Mouse (Mus musculus) CH12.LX (cell line): ENCODE data around the gene Fzd2. TPM values are rescaled to one million over a fixed set of nuclear protein-coding genes. Genes with fewer than 3 reads are reported as not detected.

Experiments used
- DNase-seq: peaks from one replicate; pipeline ENCODE4 v3.0.0-alpha.2; 2013; ENCODE audit errors: extremely low read depth
- H3K27ac ChIP-seq: 2 replicates; pipeline ENCODE4 v1.5.1; 2012; ENCODE audit warnings: low read depth, mild to moderate bottlenecking, control low read depth, moderate library complexity; ENCODE audit not compliant: insufficient read depth
- H3K27me3 ChIP-seq: replicated peaks from 2 replicates; pipeline ENCODE3; 2012; ENCODE audit warnings: inconsistent platforms
- H3K36me3 ChIP-seq, 2 experiments: replicated peaks in 1 of 2; 2 replicates each; pipeline versions ENCODE3 to v1.6.1; 2012; ENCODE audit warnings: inconsistent platforms in 1 of 2, low read length in 1 of 2, mild to moderate bottlenecking in 1 of 2, mixed read lengths in 1 of 2, moderate library complexity in 1 of 2; ENCODE audit not compliant: control insufficient read depth in 1 of 2, insufficient read depth in 1 of 2
- H3K4me1 ChIP-seq, 2 experiments: 2 replicates each; pipeline ENCODE4 v1.6.1; 2012; ENCODE audit warnings: inconsistent platforms in 1 of 2, moderate library complexity in 1 of 2; ENCODE audit not compliant: insufficient read depth in 2 of 2, control insufficient read depth in 1 of 2
- H3K4me2 ChIP-seq: 2 replicates; pipeline ENCODE4 v1.6.1; 2012; ENCODE audit warnings: low read depth, mild to moderate bottlenecking, control low read depth; ENCODE audit not compliant: poor library complexity, insufficient read depth, severe bottlenecking
- H3K4me3 ChIP-seq, 3 experiments: fragments of 150-350 bp in 1 of 3; sonication (generic) in 1 of 3; replicated peaks in 1 of 3; 2 replicates each; pipeline versions ENCODE3 to v1.5.1; 2011 to 2012; ENCODE audit warnings: low read depth in 2 of 3, low read length in 2 of 3, mild to moderate bottlenecking in 2 of 3, moderate library complexity in 2 of 3, control low read depth in 1 of 3, improper control_type of control experiment in 1 of 3, inconsistent platforms in 1 of 3, mixed read lengths in 1 of 3; ENCODE audit not compliant: poor library complexity in 1 of 3
- H3K79me2 ChIP-seq: replicated peaks from 2 replicates; pipeline ENCODE4 v1.6.1; 2012; ENCODE audit warnings: mild to moderate bottlenecking, moderate library complexity; ENCODE audit not compliant: control insufficient read depth, poor library complexity, insufficient read depth, severe bottlenecking; ENCODE audit errors: extremely low read depth
- H3K9ac ChIP-seq: 2 replicates; pipeline ENCODE4 v1.6.1; 2012; ENCODE audit warnings: low read depth, mild to moderate bottlenecking, control low read depth, moderate library complexity; ENCODE audit not compliant: insufficient read depth
- H3K9me3 ChIP-seq: replicated peaks from 2 replicates; pipeline ENCODE3; 2012; ENCODE audit warnings: low read length, inconsistent platforms, mixed read lengths
- BHLHE40 ChIP-seq: IDR thresholded peaks from 2 replicates; pipeline ENCODE4 v1.6.1; 2011; ENCODE audit warnings: mild to moderate bottlenecking, low read depth, low read length, improper control_type of control experiment
- CHD1 ChIP-seq: IDR thresholded peaks from 2 replicates; pipeline ENCODE4 v1.6.1; 2012; ENCODE audit warnings: low read depth, low read length, improper control_type of control experiment, inconsistent platforms
- ELF1 ChIP-seq: IDR thresholded peaks from 2 replicates; pipeline ENCODE4 v1.6.1; 2014; ENCODE audit warnings: low read depth, mild to moderate bottlenecking, inconsistent platforms, low read length, improper control_type of control experiment
- EP300 ChIP-seq: IDR thresholded peaks from 2 replicates; pipeline ENCODE4 v1.6.1; 2011; ENCODE audit warnings: low read length, improper control_type of control experiment
- ETS1 ChIP-seq: conservative IDR thresholded peaks from 2 replicates; pipeline ENCODE4 v1.6.1; 2012; ENCODE audit warnings: low read depth, mild to moderate bottlenecking, inconsistent platforms, low read length, improper control_type of control experiment, moderate library complexity
- IRF4 ChIP-seq: IDR thresholded peaks from 2 replicates; pipeline ENCODE4 v1.6.1; 2014; ENCODE audit warnings: low read depth, mild to moderate bottlenecking, inconsistent platforms, low read length, improper control_type of control experiment
- JUN ChIP-seq: IDR thresholded peaks from 2 replicates; pipeline ENCODE4 v1.6.1; 2011; ENCODE audit warnings: low read depth, mild to moderate bottlenecking, low read length, improper control_type of control experiment, moderate library complexity; ENCODE audit not compliant: insufficient read depth
- JUND ChIP-seq: conservative IDR thresholded peaks from 2 replicates; pipeline ENCODE4 v1.6.1; 2011; ENCODE audit warnings: low read depth, low read length, improper control_type of control experiment
- KAT2A ChIP-seq: IDR thresholded peaks from 2 replicates; pipeline ENCODE4 v1.6.1; 2012; ENCODE audit warnings: low read length, improper control_type of control experiment, inconsistent platforms; ENCODE audit not compliant: insufficient replicate concordance
- MAX ChIP-seq: IDR thresholded peaks from 2 replicates; pipeline ENCODE4 v1.6.1; 2011; ENCODE audit warnings: low read length, improper control_type of control experiment
- MAZ ChIP-seq: IDR thresholded peaks from 2 replicates; pipeline ENCODE4 v1.6.1; 2012; ENCODE audit warnings: low read depth, mild to moderate bottlenecking, inconsistent platforms, low read length, improper control_type of control experiment, moderate library complexity
- MXI1 ChIP-seq: IDR thresholded peaks from 2 replicates; pipeline ENCODE4 v1.6.1; 2011; ENCODE audit warnings: mild to moderate bottlenecking, low read depth, low read length, improper control_type of control experiment
- POLR2A ChIP-seq: IDR thresholded peaks from 2 replicates; pipeline ENCODE4 v1.6.1; 2011; ENCODE audit warnings: low read depth, mild to moderate bottlenecking, improper control_type of control experiment, low read length
- TBP ChIP-seq: conservative IDR thresholded peaks from 2 replicates; pipeline ENCODE4 v1.6.1; 2011; ENCODE audit warnings: low read depth, low read length, improper control_type of control experiment
- TCF12 ChIP-seq: IDR thresholded peaks from 2 replicates; pipeline ENCODE4 v1.6.1; 2014; ENCODE audit warnings: low read depth, mild to moderate bottlenecking, inconsistent platforms, low read length, improper control_type of control experiment
- UBTF ChIP-seq: IDR thresholded peaks from 2 replicates; pipeline ENCODE4 v1.6.1; 2012; ENCODE audit warnings: low read depth, mild to moderate bottlenecking, inconsistent platforms, low read length, improper control_type of control experiment, moderate library complexity
- USF1 ChIP-seq: IDR thresholded peaks from 2 replicates; pipeline ENCODE4 v1.6.1; 2014; ENCODE audit warnings: low read depth, mild to moderate bottlenecking, inconsistent platforms, low read length, improper control_type of control experiment
- ZC3H11A ChIP-seq: IDR thresholded peaks from 2 replicates; pipeline ENCODE4 v1.6.1; 2012; ENCODE audit warnings: low read depth, mild to moderate bottlenecking, inconsistent platforms, low read length, improper control_type of control experiment
- ZKSCAN1 ChIP-seq: IDR thresholded peaks from 2 replicates; pipeline ENCODE4 v1.6.1; 2012; ENCODE audit warnings: low read depth, inconsistent platforms, low read length, improper control_type of control experiment, borderline replicate concordance
- dilution Hi-C: fragments of 300-500 bp; cut with MboI; formaldehyde crosslinking; loops from 2 replicates; pipeline ENCODE4 v1.14.3; 2020; ENCODE audit warnings: low sequenced_read_pairs; ENCODE audit not compliant: extremely low pct_unique_long_range_greater_than_20kb, extremely low pct_ligation_motif_present
- in situ Hi-C: fragments of 300-500 bp; cut with MboI; formaldehyde crosslinking; loops from 3 replicates; pipeline ENCODE4 v1.14.3; 2019; ENCODE audit warnings: low sequenced_read_pairs, low pct_ligation_motif_present, low pct_unique_long_range_greater_than_20kb, mixed read lengths
- polyA plus RNA-seq: library from polyadenylated mRNA; unstranded; fragments of >175 nt; gene quantifications from 2 replicates; pipeline ENCODE4 v1.2.1, GENCODE M21; 2012; ENCODE audit warnings: low read depth; ENCODE audit not compliant: insufficient read length
- total RNA-seq, 2 experiments: library from RNA; depleted of rRNA; stranded (reverse); fragments of 300-350 nt in 1 of 2; fragments of >200 nt in 1 of 2; gene quantifications; 2 replicates each; pipeline ENCODE4 v1.2.3; 2012 to 2014

The Fzd2 gene
- total and polyA plus RNA-seq, 3 experiments: 0.13 to 0.35 (median 0.20) TPM

- no peak overlapping the region for H3K27ac ChIP-seq
- no peaks in the 10 kb centered on the region for H3K4me1 ChIP-seq
- no peak overlapping the region for H3K9ac ChIP-seq
- TF ChIP-seq ZC3H11A (no peak), ETS1 (no peak)
- dilution Hi-C loops: no loop called here
- peaks cover 16% of the 10 kb centered on the region for H3K9me3 ChIP-seq
- no peak overlapping the region for H3K4me2 ChIP-seq
- H3K27me3 ChIP-seq: peaks cover 58% of the 10 kb centered on the region
- no peaks in the 10 kb centered on the region for H3K36me3 ChIP-seq
- no peaks in the 10 kb centered on the region for H3K79me2 ChIP-seq
- DNase-seq: no peak
- H3K4me3 ChIP-seq: no peak overlapping the region
- in situ Hi-C loops: no loop called here
Observed at GRCm38 (mm10) chr11:102609483-102609882, 5.3 kb downstream of the Fzd2 start.

GRCm38 (mm10) chr11:102610260-102610659 lies 6.1 kb downstream of the Fzd2 start:
- DNase-seq: no peak
- Histone ChIP-seq H3K9me3 (peaks cover 9% of the 10 kb centered on the region), H3K79me2 (no peaks in the 10 kb centered on the region), H3K4me1 (no peaks in the 10 kb centered on the region), H3K36me3 (no peaks in the 10 kb centered on the region), H3K9ac (no peak overlapping the region), H3K4me2 (no peak overlapping the region), H3K4me3 (no peak overlapping the region), H3K27ac (no peak overlapping the region), H3K27me3 (peaks cover 64% of the 10 kb centered on the region)
- no peak for TF ChIP-seq USF1
- no peak for TF ChIP-seq ELF1
- no peak for TF ChIP-seq MAX
- no peak for TF ChIP-seq TBP
- TF ChIP-seq JUND: no peak
- no peak for TF ChIP-seq KAT2A
- TF ChIP-seq ZKSCAN1: no peak
- TF ChIP-seq TCF12: no peak
- no peak for TF ChIP-seq POLR2A
- no peak for TF ChIP-seq EP300
- no peak for TF ChIP-seq CHD1
- no peak for TF ChIP-seq MAZ
- no peak for TF ChIP-seq UBTF
- no peak for TF ChIP-seq JUN
- TF ChIP-seq BHLHE40: no peak
- no peak for TF ChIP-seq IRF4
- TF ChIP-seq MXI1: no peak
- in situ Hi-C loops (no loop called here), dilution Hi-C loops (no loop called here)
